Mouse (Mus musculus) stomach, embryonic 14.5 days (tissue): ENCODE measurements around the gene Nup107. TPM values are rescaled to one million over a fixed set of nuclear protein-coding genes. Genes with fewer than 3 reads are reported as not detected.
A peak's percentile ranks its signal among the peaks of the same experiment; 100 is the strongest.
"Not testable (repeated sequence)": the region's sequence is repeated elsewhere in the genome, so short reads cannot be mapped to it uniquely, and the experiment has no call there.

ENCODE experiments used
- ATAC-seq: fragments of 200-750 bp; cut with Nextera tagmentation; 2 replicates; pipeline ENCODE4 v1.8.0; 2017; ENCODE audit warnings: low read depth, moderate TSS enrichment; ENCODE audit not compliant: insufficient number of reproducible peaks, insufficient read depth, low FRiP score
- H3K27ac ChIP-seq: fragments of 300-500 bp; sonication (generic); 2 replicates; pipeline ENCODE4 v1.5.1; 2014; ENCODE audit warnings: mild to moderate bottlenecking, low read length, moderate library complexity, mixed read lengths
- H3K27me3 ChIP-seq: fragments of 300-500 bp; sonication (generic); 2 replicates; pipeline ENCODE4 v1.6.1; 2014; ENCODE audit warnings: low read length, control low read depth, mixed read lengths; ENCODE audit not compliant: control insufficient read depth, insufficient read depth
- H3K36me3 ChIP-seq: fragments of 300-500 bp; sonication (generic); 2 replicates; pipeline ENCODE4 v1.6.1; 2014; ENCODE audit warnings: mild to moderate bottlenecking, control low read depth, low read length, moderate library complexity, mixed read lengths; ENCODE audit not compliant: control insufficient read depth, insufficient read depth
- H3K4me1 ChIP-seq: fragments of 300-500 bp; sonication (generic); 2 replicates; pipeline ENCODE4 v1.6.1; 2014; ENCODE audit warnings: low read length, control low read depth, mixed read lengths; ENCODE audit not compliant: control insufficient read depth, insufficient read depth
- H3K4me2 ChIP-seq: fragments of 300-500 bp; sonication (generic); replicated peaks from 2 replicates; pipeline ENCODE4 v1.6.1; 2014; ENCODE audit warnings: low read depth, low read length, control low read depth
- H3K4me3 ChIP-seq: fragments of 300-500 bp; sonication (generic); 2 replicates; pipeline ENCODE4 v1.5.1; 2014; ENCODE audit warnings: low read depth, low read length, control low read depth
- H3K9ac ChIP-seq: fragments of 300-500 bp; sonication (generic); replicated peaks from 2 replicates; pipeline ENCODE4 v1.6.1; 2014; ENCODE audit warnings: low read depth, mild to moderate bottlenecking, control low read depth, low read length, moderate library complexity, mixed read lengths
- H3K9me3 ChIP-seq: fragments of 300-500 bp; sonication (generic); 2 replicates; pipeline ENCODE4 v1.6.1; 2016; ENCODE audit warnings: low read depth, low read length, control low read depth; ENCODE audit not compliant: control insufficient read depth
- WGBS: fragments of 180-500 bp; shearing (Covaris S2); extraction: QIAGEN DNeasy Blood & Tissue Kit; methylation state at CpG from one replicate; pipeline ENCODE4 v1.1.7; 2014; 5-methylcytosine and 5-hydroxymethylcytosine counted together
- polyA plus RNA-seq: library from polyadenylated mRNA; unstranded; fragments of >200 nt; fragmentation: Nextera tagmentation; extraction: Ambion mirVana; gene quantifications from 2 replicates; pipeline ENCODE4 v1.2.1, GENCODE M21; 2014

Gene Nup107
- polyA plus RNA-seq, 1 experiment from 2014 or later, result 61.7 TPM

GRCm38 (mm10) chr10:117749787-117750343, 42.6 kb downstream of the Nup107 start:
- Histone ChIP-seq H3K4me2 (no peak overlapping the region), H3K9me3 (no peaks in the 10 kb centered on the region), H3K9ac (no peak overlapping the region), H3K4me1 (no peaks in the 10 kb centered on the region; the same call in 1 of the 2 replicates), H3K36me3 (peaks cover 38% of the 10 kb centered on the region), H3K27ac (no peak overlapping the region), H3K27me3 (no peaks in the 10 kb centered on the region), H3K4me3 (no peak overlapping the region)
- WGBS, result 93% methylated on average over 14 of the region's 14 CpGs
- ATAC-seq, result no peak

- ATAC-seq, result no peak
- H3K9ac ChIP-seq, result no peak overlapping the region
- WGBS, result 96% methylated on average over 10 of the region's 10 CpGs
Measured at GRCm38 (mm10) chr10:117749050-117749686, 43.3 kb downstream of the Nup107 start.

GRCm38 (mm10) chr10:117748276-117749049, 44.0 kb downstream of the Nup107 start:
- H3K4me3 ChIP-seq, result no peak overlapping the region
- no peaks in the 10 kb centered on the region for H3K9me3 ChIP-seq
- peaks cover 36% of the 10 kb centered on the region for H3K36me3 ChIP-seq
- H3K27me3 ChIP-seq, result no peaks in the 10 kb centered on the region
- no peak overlapping the region for H3K27ac ChIP-seq
- peaks cover 2% of the 10 kb centered on the region; the same call in 1 of the 2 replicates for H3K4me1 ChIP-seq
- H3K4me2 ChIP-seq, result no peak overlapping the region
- WGBS, result 89% methylated on average over 10 of the region's 10 CpGs
- ATAC-seq, result no peak
- no peak overlapping the region for H3K9ac ChIP-seq

More at GRCm38 (mm10) chr10:117749050-117749686, 43.3 kb downstream of the Nup107 start:
- no peak overlapping the region for H3K4me2 ChIP-seq
- no peaks in the 10 kb centered on the region for H3K27me3 ChIP-seq
- no peak overlapping the region for H3K4me3 ChIP-seq
- H3K27ac ChIP-seq, result no peak overlapping the region
- no peaks in the 10 kb centered on the region for H3K9me3 ChIP-seq
- H3K4me1 ChIP-seq, result peaks cover 2% of the 10 kb centered on the region; the same call in 1 of the 2 replicates
- H3K36me3 ChIP-seq, result peaks cover 38% of the 10 kb centered on the region

DNA sequence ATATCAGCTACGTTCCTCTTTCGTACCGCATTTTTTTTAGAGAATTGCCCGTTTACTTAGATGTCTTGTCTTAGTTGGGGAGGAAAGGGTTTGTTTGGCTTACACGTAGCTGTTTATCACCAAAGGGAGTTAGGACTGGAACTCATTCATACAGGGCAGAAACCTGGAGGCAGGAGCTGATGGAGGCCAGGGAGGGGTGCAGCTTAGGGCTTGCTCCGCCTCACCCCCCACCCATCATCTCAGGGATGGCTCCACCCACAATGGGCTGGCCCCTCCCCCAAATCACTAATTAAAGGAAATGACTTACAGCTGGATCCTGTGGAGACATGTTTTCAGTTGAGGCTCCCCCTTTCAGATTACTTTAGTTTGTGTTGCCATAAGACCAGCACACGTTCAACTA, 44.8 kb downstream of the Nup107 start:
- H3K9ac ChIP-seq, result no peak overlapping the region
- no peak overlapping the region for H3K4me2 ChIP-seq
- H3K9me3 ChIP-seq, result no peaks in the 10 kb centered on the region
- WGBS, result 87% methylated on average over 7 of the region's 7 CpGs
- H3K27ac ChIP-seq, result no peak overlapping the region
- no peaks in the 10 kb centered on the region for H3K27me3 ChIP-seq
- H3K4me3 ChIP-seq, result no peak overlapping the region
- H3K4me1 ChIP-seq, result peaks cover 2% of the 10 kb centered on the region; the same call in 1 of the 2 replicates
- peaks cover 36% of the 10 kb centered on the region for H3K36me3 ChIP-seq
- no peak for ATAC-seq

DNA sequence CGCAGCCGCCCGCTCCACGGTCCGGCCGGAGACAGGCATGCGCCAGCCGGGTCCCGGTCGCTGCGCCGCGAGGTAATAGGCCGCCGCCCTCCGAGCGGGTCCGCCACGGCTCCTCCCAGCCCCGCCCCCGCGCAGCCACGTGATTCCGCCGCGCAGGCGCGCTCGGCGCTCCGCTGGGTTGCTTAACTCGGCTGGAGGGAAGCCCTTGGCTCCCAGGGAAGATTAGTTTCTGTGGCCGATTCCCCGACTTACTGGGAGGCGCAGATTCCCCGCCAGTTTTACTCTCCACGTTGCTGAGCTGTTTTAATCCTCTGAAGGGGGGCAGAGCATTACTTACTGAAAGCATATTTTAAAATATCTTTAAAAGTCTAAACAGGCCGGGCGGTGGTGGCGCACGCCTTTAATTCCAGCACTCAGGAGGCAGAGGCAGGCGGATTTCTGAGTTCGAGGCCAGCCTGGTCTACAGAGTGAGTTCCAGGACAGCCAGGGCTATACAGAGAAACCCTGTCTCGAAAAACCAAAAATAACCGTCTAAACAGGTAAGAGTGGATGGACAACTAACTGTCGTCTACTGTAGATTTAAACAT, 46.1 kb downstream of the Nup107 start, which contains the start of gene Slc35e3:
Slc35e3 (minus strand) TSS at position 69 of the 587 bp plus-strand sequence.
- WGBS, result 18% methylated on average over 31 of the region's 46 CpGs

GRCm38 (mm10) chr10:117745570-117746296, 46.8 kb downstream of the Nup107 start:
- not testable (repeated sequence) for H3K27me3 ChIP-seq, H3K9me3 ChIP-seq, H3K27ac ChIP-seq, H3K4me1 ChIP-seq
- H3K36me3 ChIP-seq, result peaks cover 18% of the 10 kb centered on the region
- peak overlapping the region; percentile 44 for H3K4me3 ChIP-seq
- ATAC-seq, result peak; percentile 21; the same call in 1 of the 2 replicates
- H3K4me2 ChIP-seq, result peak overlapping the region; percentile 79
- H3K9ac ChIP-seq, result peak overlapping the region; percentile 32; the same call in 1 of the 2 replicates
- 2% methylated on average over 14 of the region's 46 CpGs for WGBS

More for the DNA sequence above, 46.1 kb downstream of the Nup107 start, which contains the start of gene Slc35e3:
- Histone ChIP-seq H3K9me3 (no peaks in the 10 kb centered on the region), H3K9ac (peak within 1 kb of the TSS; percentile 32; the same call in 1 of the 2 replicates), H3K4me3 (peak within 1 kb of the TSS; percentile 44), H3K27me3 (no peaks in the 10 kb centered on the region), H3K36me3 (peaks cover 24% of the 10 kb centered on the region), H3K27ac (no peak within 1 kb of the TSS; the same call in 1 of the 2 replicates), H3K4me1 (peaks cover 2% of the 10 kb centered on the region; the same call in 1 of the 2 replicates), H3K4me2 (peak within 1 kb of the TSS; percentile 79)
- peak; percentile 95 for ATAC-seq

GRCm38 (mm10) chr10:117743917-117744316, 48.6 kb downstream of the Nup107 start:
- peaks cover 2% of the 10 kb centered on the region; the same call in 1 of the 2 replicates for H3K4me1 ChIP-seq
- no peak overlapping the region for H3K4me2 ChIP-seq
- H3K9ac ChIP-seq, result 0 out of 2 replicates have a peak overlapping the region, but pooled peaks have one; percentile 6
- no peak overlapping the region for H3K27ac ChIP-seq
- no peaks in the 10 kb centered on the region for H3K27me3 ChIP-seq
- peak overlapping the region; percentile 1; the same call in 1 of the 2 replicates for H3K4me3 ChIP-seq
- no peak for ATAC-seq
- no peaks in the 10 kb centered on the region for H3K9me3 ChIP-seq
- 75% methylated on average over 4 of the region's 4 CpGs for WGBS
- peaks cover 11% of the 10 kb centered on the region; the same call in 1 of the 2 replicates for H3K36me3 ChIP-seq
